Mouse (Mus musculus): ENCODE measurements around the gene Tesc. TPM values are rescaled to one million over a fixed set of nuclear protein-coding genes. Genes with fewer than 3 reads are reported as not detected.
A peak's percentile ranks its signal among the peaks of the same experiment; 100 is the strongest.

Tesc gene
- total RNA-seq, 2 experiments from 2014 or later: 0.70 to 1.4 TPM

GRCm38 (mm10) chr5:118076721-118077592 is 49.4 kb downstream of the Tesc start:
- DNase-seq: no peak

GRCm38 (mm10) chr5:118078550-118078949 is 51.0 kb downstream of the Tesc start:
- DNase-seq: no peak

- DNase-seq: no peak
Observed at GRCm38 (mm10) chr5:118079354-118079753, 51.8 kb downstream of the Tesc start.

- DNase-seq: no peak
Observed at GRCm38 (mm10) chr5:118079839-118080250, 52.3 kb downstream of the Tesc start.

- no peak for DNase-seq
Observed at GRCm38 (mm10) chr5:118081374-118081949, 53.9 kb downstream of the Tesc start.

GRCm38 (mm10) chr5:118081996-118082395 is 54.5 kb downstream of the Tesc start:
- no peak for DNase-seq

- no peak for DNase-seq
Observed at GRCm38 (mm10) chr5:118083060-118083638, 55.6 kb downstream of the Tesc start.

- DNase-seq: no peak
Observed at GRCm38 (mm10) chr5:118084171-118084727, 56.7 kb downstream of the Tesc start.

GRCm38 (mm10) chr5:118085313-118085712 is 57.8 kb downstream of the Tesc start:
- DNase-seq: no peak

- no peak for DNase-seq
Observed at GRCm38 (mm10) chr5:118086956-118087355, 59.4 kb downstream of the Tesc start.

- DNase-seq: no peak
Observed at GRCm38 (mm10) chr5:118089102-118089501, 61.6 kb downstream of the Tesc start.

GRCm38 (mm10) chr5:118090101-118090500 is 62.6 kb downstream of the Tesc start:
- DNase-seq: no peak

- DNase-seq: peak; percentile 39
Observed at GRCm38 (mm10) chr5:118090837-118091236, 63.3 kb downstream of the Tesc start.

GRCm38 (mm10) chr5:118093321-118094035 is 65.9 kb downstream of the Tesc start:
- no peak for DNase-seq

- DNase-seq: no peak
Observed at GRCm38 (mm10) chr5:118095433-118095832, 67.9 kb downstream of the Tesc start.

- DNase-seq: no peak
Observed at GRCm38 (mm10) chr5:118095849-118096248, 68.3 kb downstream of the Tesc start.

GRCm38 (mm10) chr5:118096317-118096716 is 68.8 kb downstream of the Tesc start:
- DNase-seq: no peak

- no peak for DNase-seq
Observed at GRCm38 (mm10) chr5:118099069-118099869, 71.7 kb downstream of the Tesc start.

- DNase-seq: no peak
Observed at GRCm38 (mm10) chr5:118099870-118100478, 72.4 kb downstream of the Tesc start.

- no peak for DNase-seq
Observed at GRCm38 (mm10) chr5:118105536-118105935, 78.0 kb downstream of the Tesc start.

GRCm38 (mm10) chr5:118106667-118107066 is 79.1 kb downstream of the Tesc start:
- DNase-seq: no peak
